Mouse (Mus musculus) bone marrow macrophage, adult 2 months (primary cell): ENCODE data around the gene Itga7.

Experiments used
- CTCF ChIP-seq: IDR thresholded peaks from 2 replicates; pipeline ENCODE4 v1.5.1; 2012; ENCODE audit warnings: low read depth, mild to moderate bottlenecking, low read length, moderate library complexity
- POLR2A ChIP-seq: IDR thresholded peaks from 2 replicates; pipeline ENCODE4 v1.6.1; 2012; ENCODE audit warnings: mild to moderate bottlenecking, low read depth, low read length, borderline replicate concordance

GRCm38 (mm10) chr10:128897501-128897900 lies 36.1 kb upstream of the Itga7 start:
- TF ChIP-seq CTCF (no peak), POLR2A (no peak)
